Mouse (Mus musculus): ENCODE results near the gene Prkd1. TPM values are rescaled to one million over a fixed set of nuclear protein-coding genes. Genes with fewer than 3 reads are reported as not detected.
A peak's percentile ranks its signal among the peaks of the same experiment; 100 is the strongest.

Prkd1 gene
- polyA plus RNA-seq, 1 experiment from 2014 or later: 6.5 TPM

- Histone ChIP-seq H3K9me3 (no peaks in the 10 kb centered on the region), H3K36me3 (no peaks in the 10 kb centered on the region), H3K27me3 (ENCODE audit: insufficient read depth, poor library complexity, severe bottlenecking) (no peaks in the 10 kb centered on the region), H3K4me1 (peaks cover 17% of the 10 kb centered on the region; the same call in 1 of the 2 replicates), H3K27ac (no peak overlapping the region), H3K4me3 (no peak overlapping the region)
- 55% methylated on average over 9 of the region's 9 CpGs for WGBS
- no peak for DNase-seq (ENCODE audit: low spot score)
Measured at GRCm38 (mm10) chr12:50598053-50598988, 50.6 kb downstream of the Prkd1 start.

- 84% methylated on average over 4 of the region's 4 CpGs for WGBS
- Histone ChIP-seq H3K4me1 (peaks cover 17% of the 10 kb centered on the region; the same call in 1 of the 2 replicates), H3K9me3 (no peaks in the 10 kb centered on the region), H3K27ac (no peak overlapping the region), H3K4me3 (no peak overlapping the region), H3K27me3 (ENCODE audit: insufficient read depth, poor library complexity, severe bottlenecking) (no peaks in the 10 kb centered on the region), H3K36me3 (no peaks in the 10 kb centered on the region)
- no peak for DNase-seq (ENCODE audit: low spot score)
Measured at GRCm38 (mm10) chr12:50597467-50597866, 51.4 kb downstream of the Prkd1 start.

GRCm38 (mm10) chr12:50595777-50596176, 53.1 kb downstream of the Prkd1 start:
- Histone ChIP-seq H3K4me1 (peaks cover 17% of the 10 kb centered on the region; the same call in 1 of the 2 replicates), H3K9me3 (no peaks in the 10 kb centered on the region), H3K36me3 (no peaks in the 10 kb centered on the region), H3K27ac (no peak overlapping the region), H3K27me3 (ENCODE audit: insufficient read depth, poor library complexity, severe bottlenecking) (no peaks in the 10 kb centered on the region), H3K4me3 (no peak overlapping the region)
- DNase-seq (ENCODE audit: low spot score): no peak
- WGBS: 73% methylated on average over 5 of the region's 5 CpGs

- DNase-seq (ENCODE audit: low spot score): no peak
- no peak overlapping the region for H3K27ac ChIP-seq
- H3K27me3 ChIP-seq (ENCODE audit: insufficient read depth, poor library complexity, severe bottlenecking): no peaks in the 10 kb centered on the region
- no peaks in the 10 kb centered on the region for H3K36me3 ChIP-seq
- 57% methylated on average over 6 of the region's 6 CpGs for WGBS
- H3K9me3 ChIP-seq: no peaks in the 10 kb centered on the region
- H3K4me1 ChIP-seq: peaks cover 17% of the 10 kb centered on the region; the same call in 1 of the 2 replicates
- H3K4me3 ChIP-seq: no peak overlapping the region
Measured at GRCm38 (mm10) chr12:50594506-50594905, 54.4 kb downstream of the Prkd1 start.

- whole genome bisulfite sequencing: 63% methylated on average over 2 of the region's 2 CpGs
- H3K9me3 ChIP-seq: no peaks in the 10 kb centered on the region
- H3K36me3 ChIP-seq: no peaks in the 10 kb centered on the region
Measured at GRCm38 (mm10) chr12:50593481-50593880, 55.4 kb downstream of the Prkd1 start.

GRCm38 (mm10) chr12:50588137-50588761, 60.6 kb downstream of the Prkd1 start:
- Histone ChIP-seq H3K27ac (no peak overlapping the region), H3K9me3 (no peaks in the 10 kb centered on the region), H3K4me3 (no peak overlapping the region), H3K36me3 (no peaks in the 10 kb centered on the region), H3K4me1 (peaks cover 5% of the 10 kb centered on the region; the same call in 1 of the 2 replicates), H3K27me3 (ENCODE audit: insufficient read depth, poor library complexity, severe bottlenecking) (no peaks in the 10 kb centered on the region)
- DNase-seq (ENCODE audit: low spot score): no peak
- whole genome bisulfite sequencing: 68% methylated on average over 6 of the region's 6 CpGs

More at GRCm38 (mm10) chr12:50593481-50593880, 55.4 kb downstream of the Prkd1 start:
- no peaks in the 10 kb centered on the region for H3K27me3 ChIP-seq (ENCODE audit: insufficient read depth, poor library complexity, severe bottlenecking)
- no peak for DNase-seq (ENCODE audit: low spot score)
- no peak overlapping the region for H3K27ac ChIP-seq
- peaks cover 10% of the 10 kb centered on the region; the same call in 1 of the 2 replicates for H3K4me1 ChIP-seq
- no peak overlapping the region for H3K4me3 ChIP-seq

- no peaks in the 10 kb centered on the region for H3K27me3 ChIP-seq (ENCODE audit: insufficient read depth, poor library complexity, severe bottlenecking)
- H3K9me3 ChIP-seq: no peaks in the 10 kb centered on the region
- 76% methylated on average over 1 of the region's 1 CpGs for WGBS
- H3K4me3 ChIP-seq: no peak overlapping the region
- no peak for DNase-seq (ENCODE audit: low spot score)
- no peak overlapping the region for H3K27ac ChIP-seq
- no peaks in the 10 kb centered on the region for H3K4me1 ChIP-seq
- H3K36me3 ChIP-seq: no peaks in the 10 kb centered on the region
Measured at GRCm38 (mm10) chr12:50565198-50565597, 83.7 kb downstream of the Prkd1 start.

- Histone ChIP-seq H3K36me3 (no peaks in the 10 kb centered on the region), H3K9me3 (no peaks in the 10 kb centered on the region), H3K4me1 (no peaks in the 10 kb centered on the region), H3K4me3 (no peak overlapping the region), H3K27me3 (ENCODE audit: insufficient read depth, poor library complexity, severe bottlenecking) (no peaks in the 10 kb centered on the region), H3K27ac (no peak overlapping the region)
- DNase-seq (ENCODE audit: low spot score): no peak
- WGBS: 75% methylated on average over 1 of the region's 1 CpGs
Measured at GRCm38 (mm10) chr12:50560536-50560935, 88.4 kb downstream of the Prkd1 start.

- Histone ChIP-seq H3K36me3 (no peaks in the 10 kb centered on the region), H3K27ac (no peak overlapping the region), H3K27me3 (ENCODE audit: insufficient read depth, poor library complexity, severe bottlenecking) (no peaks in the 10 kb centered on the region), H3K9me3 (no peaks in the 10 kb centered on the region), H3K4me3 (no peak overlapping the region), H3K4me1 (0 out of 2 replicates have a peak, but pooled peaks cover 5% of the 10 kb centered on the region)
- 47% methylated on average over 4 of the region's 4 CpGs for WGBS
- no peak for DNase-seq (ENCODE audit: low spot score)
Measured at GRCm38 (mm10) chr12:50558231-50558630, 90.7 kb downstream of the Prkd1 start.

GRCm38 (mm10) chr12:50554214-50554613, 94.7 kb downstream of the Prkd1 start:
- no peaks in the 10 kb centered on the region for H3K27me3 ChIP-seq (ENCODE audit: insufficient read depth, poor library complexity, severe bottlenecking)
- H3K36me3 ChIP-seq: no peaks in the 10 kb centered on the region
- no peaks in the 10 kb centered on the region for H3K9me3 ChIP-seq
- 0 out of 2 replicates have a peak, but pooled peaks cover 5% of the 10 kb centered on the region for H3K4me1 ChIP-seq
- 54% methylated on average over 3 of the region's 3 CpGs for WGBS
- no peak overlapping the region for H3K4me3 ChIP-seq
- no peak for DNase-seq (ENCODE audit: low spot score)
- no peak overlapping the region for H3K27ac ChIP-seq

- 85% methylated on average over 8 of the region's 8 CpGs for WGBS
- no peaks in the 10 kb centered on the region for H3K9me3 ChIP-seq
- no peaks in the 10 kb centered on the region for H3K36me3 ChIP-seq
- no peak overlapping the region for H3K4me3 ChIP-seq
- H3K27me3 ChIP-seq (ENCODE audit: insufficient read depth, poor library complexity, severe bottlenecking): no peaks in the 10 kb centered on the region
- DNase-seq (ENCODE audit: low spot score): no peak
- no peak overlapping the region for H3K27ac ChIP-seq
- peaks cover 14% of the 10 kb centered on the region for H3K4me1 ChIP-seq
Measured at GRCm38 (mm10) chr12:50549860-50550555, 98.9 kb downstream of the Prkd1 start.

- Histone ChIP-seq H3K9me3 (no peaks in the 10 kb centered on the region), H3K4me1 (peaks cover 15% of the 10 kb centered on the region), H3K27ac (no peak overlapping the region), H3K36me3 (no peaks in the 10 kb centered on the region), H3K4me3 (no peak overlapping the region), H3K27me3 (ENCODE audit: insufficient read depth, poor library complexity, severe bottlenecking) (no peaks in the 10 kb centered on the region)
- DNase-seq (ENCODE audit: low spot score): no peak
- 87% methylated on average over 5 of the region's 5 CpGs for WGBS
Measured at GRCm38 (mm10) chr12:50546394-50546793, 102.5 kb downstream of the Prkd1 start.

- no peaks in the 10 kb centered on the region for H3K27me3 ChIP-seq (ENCODE audit: insufficient read depth, poor library complexity, severe bottlenecking)
- 50% methylated on average over 5 of the region's 5 CpGs for WGBS
- H3K27ac ChIP-seq: peak overlapping the region; percentile 65
- no peak overlapping the region for H3K4me3 ChIP-seq
- no peak for DNase-seq (ENCODE audit: low spot score)
- peaks cover 15% of the 10 kb centered on the region for H3K4me1 ChIP-seq
- no peaks in the 10 kb centered on the region for H3K36me3 ChIP-seq
- no peaks in the 10 kb centered on the region for H3K9me3 ChIP-seq
Measured at GRCm38 (mm10) chr12:50545610-50545919, 103.3 kb downstream of the Prkd1 start.

Measured in heart, embryonic 10.5 days (tissue).